Mouse (Mus musculus): ENCODE data around the gene Ppp1r12a.

Ppp1r12a gene

DNA sequence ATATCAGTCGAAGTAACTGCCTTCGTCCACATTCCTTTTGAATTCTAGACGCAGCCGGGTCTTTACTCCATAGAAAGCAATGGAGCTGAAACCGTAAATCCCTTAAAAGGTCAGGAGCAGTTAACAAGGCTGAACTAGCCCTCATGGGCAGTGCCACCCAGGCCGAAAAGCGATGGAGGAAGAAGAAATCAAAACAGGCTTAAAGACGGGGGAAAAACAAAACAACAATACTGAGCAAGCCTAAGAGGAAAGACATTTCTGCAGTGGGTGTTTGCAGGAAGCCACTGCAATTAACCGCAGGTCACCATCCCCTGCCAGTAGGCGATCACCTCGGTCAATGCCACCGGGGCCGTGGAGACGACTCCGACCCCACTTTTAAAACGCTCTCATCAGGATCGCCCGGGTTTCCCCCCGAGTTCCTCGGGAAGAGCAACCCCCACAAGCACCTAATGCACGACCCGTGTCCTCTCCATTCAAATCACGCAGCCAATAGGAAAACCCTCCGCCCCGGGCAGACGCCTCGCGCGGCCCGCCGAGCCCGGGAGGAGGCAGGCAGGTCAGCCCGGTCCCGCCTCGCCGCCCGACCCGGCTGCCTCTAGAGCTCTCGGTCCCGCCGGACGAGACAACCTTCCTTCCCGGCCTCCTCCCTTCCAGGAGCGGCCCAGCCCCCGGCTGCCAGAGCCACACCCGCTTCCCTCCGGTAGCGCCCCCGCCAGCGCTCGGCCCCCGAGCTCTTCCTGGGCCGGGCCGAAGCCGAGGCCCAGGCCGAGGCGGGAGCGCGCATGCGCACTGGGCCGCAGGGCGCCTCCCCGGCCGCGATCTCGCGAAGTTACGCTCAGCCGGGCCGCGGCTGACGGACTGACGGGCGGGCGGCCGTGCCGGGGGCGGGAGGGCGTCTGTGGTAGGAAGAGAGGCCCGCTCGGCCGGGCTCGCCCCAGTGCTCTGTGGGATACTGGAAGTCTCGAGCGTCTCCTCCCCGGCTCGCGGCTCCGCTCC, at the start of gene Ppp1r12a:
Gene Ppp1r12a, plus strand, starts transcription at position 933 of the 996 bp plus-strand sequence.
- DNase-seq (ENCODE audit: extremely low read depth, low read depth): peak; percentile 60

DNA sequence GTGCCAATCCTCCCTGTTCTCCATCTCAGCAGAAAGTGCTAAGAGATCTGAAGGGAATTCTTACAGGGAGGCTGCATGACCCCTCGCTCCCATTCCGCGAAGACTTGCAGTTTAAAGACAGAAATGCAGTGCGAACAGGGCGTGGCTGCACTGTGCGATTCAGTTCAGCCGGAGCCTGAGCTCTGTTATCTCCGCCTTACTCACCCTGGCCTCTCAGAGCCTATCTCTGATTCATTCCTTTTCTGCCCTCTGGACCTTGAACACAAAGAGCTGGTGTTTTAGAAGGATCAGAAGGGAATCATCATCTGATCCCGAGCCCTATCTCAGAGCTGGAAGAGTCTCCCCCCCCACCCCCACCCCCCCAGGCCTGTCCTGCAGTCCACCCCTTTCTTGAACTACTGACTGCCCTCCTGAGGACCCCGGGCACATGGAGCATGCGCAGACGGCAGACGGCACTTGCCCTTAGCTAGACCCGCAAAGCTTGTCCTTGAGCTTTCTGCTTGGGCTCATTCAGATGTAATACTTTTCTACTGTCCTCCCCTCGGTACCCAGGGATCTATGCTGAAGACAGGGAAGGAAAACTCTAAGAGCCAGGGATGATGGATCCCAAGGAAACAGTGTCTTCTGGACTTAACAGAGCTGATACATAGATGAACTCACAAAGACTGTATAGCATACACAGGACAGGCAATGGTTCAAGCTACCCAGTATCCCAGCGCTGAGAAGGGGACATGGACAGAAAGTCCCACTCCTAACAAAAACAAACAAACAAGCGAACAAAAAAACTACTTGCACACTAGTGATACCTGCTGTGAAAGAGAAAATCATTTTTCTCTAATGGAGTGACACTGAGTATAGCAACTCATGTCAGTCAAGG, 48.4 kb upstream of the Ppp1r12a start:
- peak; percentile 35 for DNase-seq (ENCODE audit: extremely low read depth, low read depth)

DNA sequence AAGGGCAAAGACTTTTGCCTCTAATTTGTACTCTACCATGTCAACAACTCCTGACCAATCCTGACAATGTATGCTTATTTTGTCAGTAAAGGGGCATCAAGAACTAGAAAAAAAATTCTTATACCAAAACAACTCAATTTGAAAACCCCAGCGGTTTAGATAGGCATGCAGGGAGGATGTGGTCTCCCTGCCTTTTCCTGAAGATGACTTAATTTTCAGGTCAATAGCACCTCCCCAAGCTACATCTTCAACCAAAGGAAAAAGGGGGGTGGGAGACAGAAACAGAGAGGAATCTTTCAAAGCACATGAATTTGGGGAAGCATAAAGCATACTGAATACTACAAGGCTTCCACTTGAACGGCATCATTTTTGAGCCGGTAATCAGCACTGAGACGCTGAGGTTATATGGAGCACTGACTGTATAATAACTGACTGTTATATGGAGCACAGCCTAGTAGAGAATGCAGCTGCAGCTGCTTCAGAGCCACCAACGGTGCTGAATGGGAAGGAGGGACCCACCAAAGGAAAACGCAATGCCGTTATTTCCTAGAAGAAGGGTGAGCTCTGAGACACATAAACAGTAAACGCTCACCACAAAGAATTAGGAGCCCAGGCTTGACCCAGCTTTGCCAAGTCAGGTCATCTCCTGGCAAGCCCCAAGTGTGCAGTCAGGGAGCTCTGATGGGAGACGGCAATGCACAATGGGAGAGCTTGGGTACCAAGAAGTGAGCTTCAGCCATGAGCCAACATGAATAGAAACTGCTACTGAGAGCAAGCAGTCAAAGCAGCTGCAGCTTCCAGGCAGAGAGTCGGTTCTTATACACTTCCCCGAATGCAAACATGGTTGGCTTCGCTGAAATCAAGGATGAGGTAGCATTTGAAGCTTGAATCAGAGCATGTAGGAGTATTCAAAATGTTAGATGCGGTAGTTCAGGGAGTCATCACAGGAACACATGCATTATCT, 43.5 kb upstream of the Ppp1r12a start:
- no peak for DNase-seq (ENCODE audit: extremely low read depth, low read depth)

DNA sequence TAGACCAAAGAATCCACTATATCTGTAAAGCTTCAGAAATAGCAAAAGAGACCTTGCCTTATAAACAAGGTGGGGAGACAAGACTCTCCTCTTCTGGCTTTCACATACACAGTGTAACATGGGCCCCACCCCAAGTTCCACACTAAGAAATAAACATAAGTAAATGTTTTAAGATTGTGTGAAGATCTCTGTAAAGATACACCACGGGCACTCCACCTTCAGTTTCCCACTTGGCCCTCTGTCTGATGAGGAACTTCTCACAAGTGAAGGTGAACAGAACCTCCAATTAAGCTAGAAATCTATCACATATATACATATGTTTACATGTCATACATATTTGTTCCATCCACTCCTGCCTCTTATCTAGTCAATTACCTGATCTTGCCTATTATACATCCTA, 42.6 kb upstream of the Ppp1r12a start:
- DNase-seq (ENCODE audit: extremely low read depth, low read depth): no peak

DNA sequence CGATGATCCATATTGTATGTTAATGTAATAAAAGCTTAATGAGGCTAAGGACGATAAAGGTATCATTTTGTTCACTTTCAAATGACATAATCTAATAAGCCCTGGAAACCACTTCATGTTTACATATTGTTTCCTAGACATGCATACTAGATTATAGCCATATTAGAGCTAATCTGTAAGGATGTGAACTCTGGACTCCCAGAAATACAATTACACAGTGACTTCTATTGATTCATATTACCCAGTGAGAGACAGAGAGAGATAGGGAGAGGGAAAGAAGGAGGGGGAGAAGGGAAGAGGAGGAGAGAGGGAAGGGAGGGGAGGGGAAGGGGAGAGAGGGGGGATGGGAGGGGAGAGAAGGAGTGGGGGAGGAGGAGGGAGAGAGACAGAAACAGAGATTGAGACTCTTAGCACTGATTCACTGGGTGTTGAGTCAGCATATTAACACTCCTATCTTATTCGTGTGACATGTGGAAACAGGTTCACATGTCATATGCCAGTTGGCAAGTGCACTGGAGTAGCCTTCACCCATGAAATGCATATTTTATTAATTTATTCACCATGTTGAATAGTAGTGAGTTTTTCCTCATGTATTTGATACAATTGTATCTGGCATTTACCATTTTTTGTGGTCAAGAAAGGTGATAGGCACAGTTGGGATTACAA, 36.9 kb upstream of the Ppp1r12a start:
- no peak for DNase-seq (ENCODE audit: extremely low read depth, low read depth)

DNA sequence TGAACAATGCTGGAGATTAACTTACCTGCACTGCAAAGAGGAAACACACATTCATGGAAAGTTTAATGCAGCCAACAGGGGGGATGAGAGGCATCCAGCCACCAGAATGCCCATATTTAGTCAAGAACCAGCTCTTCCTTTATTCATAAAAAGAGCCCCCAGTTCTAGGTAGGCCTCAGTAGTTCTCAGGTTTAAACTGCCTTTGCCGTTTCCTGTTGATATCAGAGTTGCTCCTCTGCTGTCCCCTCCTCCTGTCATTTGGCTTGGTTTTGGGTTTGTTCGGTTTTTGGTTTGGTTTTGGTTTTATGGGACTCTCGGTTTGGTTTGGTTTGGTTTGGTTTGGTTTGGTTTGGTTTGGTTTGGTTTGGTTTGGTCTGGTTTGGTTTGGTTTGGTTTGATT, 32.8 kb upstream of the Ppp1r12a start:
- DNase-seq (ENCODE audit: extremely low read depth, low read depth): no peak

DNA sequence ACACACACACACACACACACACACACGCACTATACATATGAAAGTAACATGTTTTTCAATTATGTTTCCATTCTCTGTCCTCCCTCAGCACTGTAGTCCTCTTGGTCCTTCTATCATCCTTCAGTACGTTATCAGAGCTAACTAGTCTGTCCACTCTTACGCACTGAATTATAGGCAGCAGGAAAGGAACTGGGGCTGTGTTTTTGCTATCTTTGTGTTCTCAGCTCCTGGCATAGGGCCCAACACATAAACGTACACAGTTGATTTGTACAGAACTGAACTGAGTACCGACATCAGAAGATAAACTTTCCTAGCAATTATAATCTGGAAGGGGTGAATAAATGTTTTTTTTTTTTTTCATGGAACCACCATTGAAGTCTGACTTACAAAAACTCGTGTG, 30.1 kb upstream of the Ppp1r12a start:
- DNase-seq (ENCODE audit: extremely low read depth, low read depth): peak; percentile 49

DNA sequence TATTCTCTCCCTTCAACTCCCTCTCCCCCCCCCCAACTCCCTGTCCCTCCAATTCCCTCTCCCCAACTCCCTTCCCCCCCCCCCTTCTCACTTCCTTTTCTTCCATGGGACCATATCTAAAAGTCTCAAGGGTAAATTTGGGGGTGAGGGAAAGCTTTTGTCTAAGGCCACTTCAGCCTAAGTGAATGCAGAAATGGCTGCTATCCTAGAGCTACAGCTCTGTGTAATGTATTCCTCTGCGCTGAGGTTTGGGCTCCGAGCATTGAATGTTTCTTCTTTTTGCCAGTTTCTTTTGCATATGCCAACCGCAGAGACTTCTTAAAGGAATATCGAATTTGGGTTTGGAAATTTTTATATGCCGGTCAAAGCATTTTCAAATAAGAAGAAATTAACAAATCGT, 28.7 kb upstream of the Ppp1r12a start:
- DNase-seq (ENCODE audit: extremely low read depth, low read depth): no peak

DNA sequence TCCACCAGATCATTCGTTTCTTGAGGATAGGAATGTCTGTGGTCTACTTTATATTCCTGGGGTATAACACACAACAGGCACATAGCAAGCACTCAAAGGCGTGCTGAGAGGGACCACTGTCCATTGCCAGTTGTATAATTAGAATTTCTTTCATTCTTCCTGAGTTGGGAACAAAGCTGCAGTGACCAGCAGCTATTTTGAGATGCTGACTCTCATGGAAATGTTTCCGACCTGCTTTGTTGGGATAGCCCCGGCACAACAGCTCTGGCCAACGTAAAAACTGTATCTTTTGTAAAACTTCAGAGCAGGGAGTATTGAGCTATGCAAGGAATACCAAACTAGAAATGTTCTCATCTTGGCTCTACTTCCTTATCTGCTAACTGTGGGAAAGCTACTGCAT, 28.2 kb upstream of the Ppp1r12a start:
- DNase-seq (ENCODE audit: extremely low read depth, low read depth): no peak

DNA sequence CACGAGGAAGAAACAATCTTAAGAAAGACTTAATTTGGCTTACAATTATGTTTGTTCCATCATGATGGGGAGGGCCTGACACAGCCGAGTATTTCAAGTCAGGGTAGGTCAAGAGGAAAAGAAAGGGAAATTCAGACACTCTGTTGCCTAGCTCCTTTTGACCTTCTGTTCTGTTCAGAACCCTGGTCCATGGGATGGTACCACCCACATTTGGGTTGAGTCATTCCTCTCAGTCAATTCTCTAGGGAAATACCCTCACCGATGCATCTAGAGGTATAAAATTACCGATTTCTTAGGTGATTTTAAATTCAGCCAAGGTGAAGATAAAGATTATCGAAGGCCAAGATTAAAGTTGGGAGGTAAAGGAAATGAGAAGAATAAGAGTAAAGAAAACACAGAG, 23.6 kb upstream of the Ppp1r12a start:
- no peak for DNase-seq (ENCODE audit: extremely low read depth, low read depth)

DNA sequence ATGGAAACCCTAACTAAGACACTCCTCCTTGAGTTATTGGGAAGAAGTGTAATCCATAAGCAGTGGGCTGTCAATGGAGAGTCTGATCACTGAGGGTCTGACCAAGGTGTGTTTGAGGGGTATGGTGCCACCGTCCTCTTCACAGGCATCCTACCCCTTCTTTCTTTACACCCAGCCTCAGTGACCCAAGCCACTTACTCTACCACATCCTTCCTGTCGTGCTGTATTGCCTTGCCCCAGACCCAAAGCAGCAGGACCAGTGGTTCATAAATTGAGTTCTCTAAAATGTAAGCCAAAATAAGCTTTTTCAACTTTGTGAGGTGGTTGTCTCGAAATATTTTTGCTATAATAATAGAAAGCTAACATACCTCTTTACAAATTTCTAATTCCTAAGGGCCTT, 22.2 kb upstream of the Ppp1r12a start:
- DNase-seq (ENCODE audit: extremely low read depth, low read depth): no peak

DNA sequence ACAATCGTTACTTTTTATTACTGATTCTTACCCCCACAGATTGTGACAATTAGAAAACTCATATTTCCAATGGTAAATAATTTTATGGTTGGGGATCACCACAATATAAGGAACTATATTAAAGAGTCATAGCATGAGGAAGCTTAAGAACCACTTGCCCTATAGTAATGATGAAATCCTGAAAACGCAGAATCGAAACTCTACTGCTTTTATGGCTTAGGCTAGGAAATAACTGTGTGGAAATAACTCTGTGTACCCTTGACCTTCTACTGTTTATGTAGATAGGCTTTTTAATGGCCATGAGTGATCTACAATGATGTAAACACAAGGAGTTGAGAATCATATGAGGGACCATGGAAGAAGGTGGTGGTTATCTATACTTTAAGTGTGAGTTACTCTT, 21.3 kb upstream of the Ppp1r12a start:
- no peak for DNase-seq (ENCODE audit: extremely low read depth, low read depth)

DNA sequence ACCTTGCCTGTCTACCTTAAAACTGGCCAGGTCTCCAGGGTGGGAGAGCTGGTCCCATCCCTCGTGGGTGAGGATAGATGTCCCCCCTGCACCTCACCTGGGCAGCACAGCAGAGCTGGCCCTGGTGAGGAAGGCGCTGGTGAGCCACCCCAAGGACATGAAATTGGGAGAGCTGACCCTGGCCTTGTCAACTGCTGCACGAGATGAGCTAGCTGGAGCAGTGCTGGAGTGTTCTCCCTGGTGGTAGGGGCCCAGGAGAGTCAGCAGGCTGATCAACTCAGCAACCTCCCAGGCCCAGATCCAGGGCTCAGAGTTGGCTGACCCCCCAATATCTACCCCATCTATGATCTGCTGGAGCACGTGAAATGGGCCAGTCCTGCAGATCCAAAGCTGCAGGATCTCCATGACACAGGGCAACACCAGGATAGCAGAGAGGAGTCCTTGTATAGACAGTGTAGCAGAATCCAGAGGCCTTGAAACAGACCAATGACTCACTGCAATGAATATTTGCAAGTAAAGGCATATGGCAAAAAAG, 17.9 kb upstream of the Ppp1r12a start:
- DNase-seq (ENCODE audit: extremely low read depth, low read depth): no peak

DNA sequence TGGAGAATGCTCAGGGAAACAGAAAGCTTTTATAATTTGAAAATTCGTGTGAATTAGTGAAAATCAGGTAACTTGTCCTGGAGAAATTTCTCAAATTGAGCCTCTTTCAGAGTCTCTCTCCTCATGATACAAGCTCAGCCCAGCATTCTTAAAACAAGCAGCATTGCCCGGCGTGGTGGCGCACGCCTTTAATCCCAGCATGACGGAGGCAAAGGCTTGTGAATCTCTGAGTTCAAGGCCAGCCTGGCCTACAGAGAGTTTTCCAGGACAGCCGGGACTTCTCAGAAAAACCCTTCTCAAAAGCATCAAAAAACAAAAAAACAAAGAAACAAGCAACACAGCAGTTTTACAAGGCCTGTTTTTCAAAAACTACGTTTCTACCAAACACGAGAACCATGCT, 16.3 kb upstream of the Ppp1r12a start:
- DNase-seq (ENCODE audit: extremely low read depth, low read depth): no peak

DNA sequence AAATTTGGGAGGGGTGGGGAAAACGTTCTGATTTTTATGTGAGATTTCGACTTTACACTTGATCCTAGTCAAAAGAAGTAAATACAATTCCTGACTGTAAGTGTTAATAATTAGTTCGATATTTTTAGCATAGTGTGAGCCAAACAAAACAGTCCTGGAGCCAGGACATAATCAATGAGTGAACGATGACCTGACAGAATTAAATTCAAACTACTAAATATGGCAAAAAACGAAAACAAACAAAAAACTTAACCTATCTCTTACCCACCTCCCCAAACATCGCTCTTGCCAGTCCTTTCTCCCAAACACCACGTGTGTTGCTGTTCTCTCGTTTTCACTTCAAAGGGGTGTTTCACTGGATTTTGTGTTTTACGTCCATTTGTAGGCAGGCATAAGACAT, 15.0 kb upstream of the Ppp1r12a start:
- DNase-seq (ENCODE audit: extremely low read depth, low read depth): no peak

DNA sequence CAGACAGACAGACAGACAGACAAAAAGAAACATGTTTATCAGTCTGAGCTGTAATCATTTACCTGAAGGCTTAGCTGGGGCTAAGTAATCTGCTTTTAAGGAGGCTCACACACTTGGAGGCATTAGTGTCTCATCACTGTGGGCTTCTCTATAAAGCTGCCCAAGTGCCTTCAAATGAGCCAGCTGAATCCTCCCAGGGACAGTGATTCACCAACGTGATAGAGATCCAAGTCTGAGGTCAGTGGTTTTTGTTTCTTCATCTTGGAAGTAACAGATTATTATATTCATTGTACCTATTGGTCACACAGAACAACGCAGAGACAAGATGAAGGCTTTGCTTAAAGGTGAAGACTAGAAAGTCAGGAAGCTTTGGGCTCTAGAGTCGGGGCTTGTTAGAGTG, 8.7 kb upstream of the Ppp1r12a start:
- DNase-seq (ENCODE audit: extremely low read depth, low read depth): no peak

DNA sequence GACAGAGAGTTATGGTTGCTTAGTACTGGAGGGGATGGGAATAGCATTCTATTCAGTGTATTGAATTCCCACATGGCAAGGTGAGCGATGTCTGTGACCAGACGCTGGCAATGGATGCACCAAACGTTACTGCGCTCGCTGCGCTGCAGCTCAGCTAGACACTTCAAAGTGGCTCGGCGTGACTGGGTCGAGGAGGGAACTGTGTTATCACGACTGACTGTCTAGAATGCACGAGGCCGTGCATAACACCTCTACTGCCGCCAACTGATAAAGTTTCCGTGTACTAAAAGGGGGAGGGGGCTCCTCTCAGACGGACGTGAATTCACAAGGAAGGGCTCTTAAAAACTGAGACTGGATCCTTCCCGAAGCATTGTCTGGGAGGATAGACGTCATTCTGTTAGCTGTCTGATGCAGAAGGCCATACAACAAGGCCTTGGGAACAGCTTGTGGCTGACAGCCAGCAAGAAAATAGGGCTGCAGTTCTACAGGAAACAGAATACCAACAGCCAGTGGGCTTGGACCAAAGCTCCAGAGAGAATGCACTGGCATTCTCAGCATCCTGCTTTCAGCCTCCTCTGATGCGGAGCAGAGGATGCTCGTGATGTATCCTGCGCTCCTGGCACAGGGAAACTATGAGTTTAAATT, 6.8 kb upstream of the Ppp1r12a start:
- no peak for DNase-seq (ENCODE audit: extremely low read depth, low read depth)

DNA sequence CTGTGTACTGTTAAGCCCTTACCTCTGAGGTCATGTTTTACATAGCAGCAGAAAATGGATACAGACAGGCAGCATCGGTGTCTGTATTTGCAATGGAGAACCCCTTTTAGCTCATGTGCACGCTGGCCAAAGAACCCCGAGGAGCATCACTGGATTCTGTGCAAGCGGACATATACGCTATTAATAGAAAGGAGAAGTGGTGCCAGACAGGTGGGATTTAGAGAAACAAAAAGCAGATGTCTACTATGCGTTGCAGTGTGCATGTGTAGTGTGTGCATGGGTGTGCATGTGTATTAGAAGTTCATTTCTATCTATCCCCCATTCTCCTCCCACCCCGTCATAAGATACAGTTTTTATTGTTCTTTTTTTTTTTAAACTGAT, 6.3 kb upstream of the Ppp1r12a start:
- no peak for DNase-seq (ENCODE audit: extremely low read depth, low read depth)

DNA sequence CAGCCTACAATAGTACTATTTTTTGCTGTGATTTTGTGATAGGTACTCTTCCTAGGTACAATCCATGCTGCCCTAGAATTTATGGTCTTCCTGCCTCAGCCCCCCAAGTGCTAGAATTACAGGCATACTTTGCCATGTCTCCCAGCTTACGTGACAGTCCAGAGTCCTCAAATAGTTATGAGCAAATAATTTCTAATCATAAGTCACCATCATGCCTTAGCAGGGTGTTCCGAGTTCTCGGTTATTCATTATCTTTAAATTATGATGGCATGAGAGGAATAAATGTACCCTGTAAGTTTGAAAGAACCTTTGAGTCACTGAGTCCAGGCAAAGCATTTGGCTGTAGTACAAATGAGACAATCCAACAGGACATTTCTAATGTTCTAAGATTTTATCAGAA, 5.9 kb upstream of the Ppp1r12a start:
- no peak for DNase-seq (ENCODE audit: extremely low read depth, low read depth)

DNA sequence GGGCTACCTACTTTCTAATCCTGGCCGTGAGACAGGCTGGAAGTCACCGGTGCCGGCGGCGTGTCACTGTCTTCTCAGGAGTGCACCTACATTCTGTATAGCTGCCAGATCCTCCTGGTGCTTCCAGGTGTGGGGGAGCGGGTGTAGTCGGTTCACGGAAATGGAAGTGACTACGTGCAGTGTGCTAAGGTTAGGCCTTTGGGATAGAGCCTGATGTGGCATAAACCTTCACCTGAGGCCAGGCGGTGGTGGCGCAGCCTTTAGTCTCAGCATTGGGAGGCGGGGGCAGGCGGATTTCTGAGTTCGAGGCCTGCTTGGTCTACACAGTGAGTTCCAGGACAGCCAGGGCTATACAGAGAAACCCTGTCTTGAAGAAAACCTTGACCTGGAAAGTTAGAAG, 3.0 kb upstream of the Ppp1r12a start:
- no peak for DNase-seq (ENCODE audit: extremely low read depth, low read depth)

Measured in MEL-GATA-1-ER (cell line).